Mouse (Mus musculus): ENCODE results near the gene Hmgb3. TPM values are rescaled to one million over a fixed set of nuclear protein-coding genes. Genes with fewer than 3 reads are reported as not detected.
A peak's percentile ranks its signal among the peaks of the same experiment; 100 is the strongest.

Hmgb3 gene
- polyA plus RNA-seq, 1 experiment from 2014 or later: 148 TPM

DNA sequence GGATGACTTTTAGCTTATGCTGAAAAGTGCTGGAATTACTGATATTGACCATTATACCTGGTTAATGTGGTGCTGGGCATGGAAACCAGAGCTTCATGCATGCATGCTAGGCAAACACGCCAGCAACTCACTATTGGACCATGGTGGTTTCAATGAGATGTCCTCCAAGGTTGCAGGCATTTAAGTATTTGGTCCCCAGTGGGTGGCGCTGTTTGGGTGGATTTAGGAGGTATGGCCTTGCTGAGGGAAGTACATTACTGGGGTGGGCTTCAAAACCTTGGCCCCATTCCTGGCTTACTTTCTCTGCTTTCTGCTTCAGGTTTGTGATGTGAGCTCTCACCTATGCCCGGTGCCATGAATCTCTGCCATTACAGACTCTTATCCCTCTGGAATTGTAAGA is 23.1 kb upstream of the Hmgb3 start:
- WGBS (ENCODE audit: insufficient replicate concordance): 47% methylated on average over 3 of the region's 3 CpGs
- no peak overlapping the region for H3K4me2 ChIP-seq (ENCODE audit: low read depth, low read length)
- no peaks in the 10 kb centered on the region for H3K36me3 ChIP-seq (ENCODE audit: control insufficient read depth, insufficient read depth)
- no peaks in the 10 kb centered on the region; the same call in 1 of the 2 replicates for H3K27me3 ChIP-seq (ENCODE audit: control insufficient read depth, insufficient read depth, low read depth, low read length)
- H3K4me1 ChIP-seq (ENCODE audit: control insufficient read depth, low read depth, low read length): no peaks in the 10 kb centered on the region
- ATAC-seq (ENCODE audit: low read depth): no peak
- no peak overlapping the region for H3K4me3 ChIP-seq (ENCODE audit: low read depth, low read length)
- no peaks in the 10 kb centered on the region for H3K9me3 ChIP-seq (replicated peaks; ENCODE audit: control insufficient read depth, low read length)
- no peak overlapping the region for H3K27ac ChIP-seq (ENCODE audit: low read length)
- no peak overlapping the region for H3K9ac ChIP-seq (ENCODE audit: low read depth, low read length)

DNA sequence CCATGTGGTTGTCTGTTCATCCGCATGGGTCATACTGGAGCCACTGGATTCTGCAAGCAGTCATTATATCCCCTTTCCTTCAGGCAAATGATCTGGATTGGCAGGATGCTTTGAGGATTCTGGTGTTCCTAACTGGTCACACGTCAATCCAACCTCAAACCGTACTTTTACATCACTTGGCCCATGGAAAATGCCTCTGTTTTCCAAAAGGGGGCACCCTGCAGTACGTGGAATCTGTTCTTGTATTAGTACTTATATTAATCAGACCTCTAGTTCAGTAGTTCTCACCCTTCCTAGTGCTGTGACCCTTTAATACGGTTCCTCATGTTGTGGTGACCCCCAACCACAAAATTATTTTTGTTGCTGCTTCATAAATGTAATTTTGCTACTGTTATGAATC is 21.6 kb upstream of the Hmgb3 start:
- H3K9me3 ChIP-seq (replicated peaks; ENCODE audit: control insufficient read depth, low read length): no peaks in the 10 kb centered on the region
- H3K9ac ChIP-seq (ENCODE audit: low read depth, low read length): no peak overlapping the region
- H3K27me3 ChIP-seq (ENCODE audit: control insufficient read depth, insufficient read depth, low read depth, low read length): no peaks in the 10 kb centered on the region; the same call in 1 of the 2 replicates
- no peak overlapping the region for H3K4me2 ChIP-seq (ENCODE audit: low read depth, low read length)
- no peak overlapping the region for H3K4me3 ChIP-seq (ENCODE audit: low read depth, low read length)
- H3K27ac ChIP-seq (ENCODE audit: low read length): no peak overlapping the region
- ATAC-seq (ENCODE audit: low read depth): no peak
- H3K36me3 ChIP-seq (ENCODE audit: control insufficient read depth, insufficient read depth): no peaks in the 10 kb centered on the region
- WGBS (ENCODE audit: insufficient replicate concordance): 55% methylated on average over 5 of the region's 5 CpGs
- H3K4me1 ChIP-seq (ENCODE audit: control insufficient read depth, low read depth, low read length): no peaks in the 10 kb centered on the region

DNA sequence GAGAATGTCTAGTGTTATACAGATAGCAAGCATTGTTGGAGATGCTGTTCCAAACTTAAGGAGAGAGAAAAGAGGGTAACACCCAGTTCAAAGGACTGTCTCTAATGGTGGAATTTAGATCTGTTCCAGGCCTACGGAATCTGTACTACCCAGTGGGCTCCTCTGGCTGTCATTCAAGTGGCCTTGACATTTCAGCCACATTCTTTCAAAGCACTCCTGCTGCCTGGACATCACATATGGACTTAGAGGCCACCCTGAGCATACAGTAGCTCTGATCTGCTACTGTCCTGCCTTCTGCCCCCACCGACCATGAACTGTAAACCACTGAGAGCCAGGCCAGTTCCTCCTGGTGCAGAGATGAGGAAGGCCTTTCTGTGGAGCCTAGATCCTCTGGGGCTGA is 17.9 kb upstream of the Hmgb3 start:
- no peak overlapping the region for H3K4me2 ChIP-seq (ENCODE audit: low read depth, low read length)
- no peak overlapping the region for H3K27ac ChIP-seq (ENCODE audit: low read length)
- H3K36me3 ChIP-seq (ENCODE audit: control insufficient read depth, insufficient read depth): no peaks in the 10 kb centered on the region
- no peaks in the 10 kb centered on the region for H3K9me3 ChIP-seq (replicated peaks; ENCODE audit: control insufficient read depth, low read length)
- peaks cover 11% of the 10 kb centered on the region for H3K4me1 ChIP-seq (ENCODE audit: control insufficient read depth, low read depth, low read length)
- 55% methylated on average over 2 of the region's 2 CpGs for WGBS (ENCODE audit: insufficient replicate concordance)
- no peak overlapping the region for H3K4me3 ChIP-seq (ENCODE audit: low read depth, low read length)
- no peak overlapping the region for H3K9ac ChIP-seq (ENCODE audit: low read depth, low read length)
- no peaks in the 10 kb centered on the region for H3K27me3 ChIP-seq (ENCODE audit: control insufficient read depth, insufficient read depth, low read depth, low read length)
- no peak for ATAC-seq (ENCODE audit: low read depth)

DNA sequence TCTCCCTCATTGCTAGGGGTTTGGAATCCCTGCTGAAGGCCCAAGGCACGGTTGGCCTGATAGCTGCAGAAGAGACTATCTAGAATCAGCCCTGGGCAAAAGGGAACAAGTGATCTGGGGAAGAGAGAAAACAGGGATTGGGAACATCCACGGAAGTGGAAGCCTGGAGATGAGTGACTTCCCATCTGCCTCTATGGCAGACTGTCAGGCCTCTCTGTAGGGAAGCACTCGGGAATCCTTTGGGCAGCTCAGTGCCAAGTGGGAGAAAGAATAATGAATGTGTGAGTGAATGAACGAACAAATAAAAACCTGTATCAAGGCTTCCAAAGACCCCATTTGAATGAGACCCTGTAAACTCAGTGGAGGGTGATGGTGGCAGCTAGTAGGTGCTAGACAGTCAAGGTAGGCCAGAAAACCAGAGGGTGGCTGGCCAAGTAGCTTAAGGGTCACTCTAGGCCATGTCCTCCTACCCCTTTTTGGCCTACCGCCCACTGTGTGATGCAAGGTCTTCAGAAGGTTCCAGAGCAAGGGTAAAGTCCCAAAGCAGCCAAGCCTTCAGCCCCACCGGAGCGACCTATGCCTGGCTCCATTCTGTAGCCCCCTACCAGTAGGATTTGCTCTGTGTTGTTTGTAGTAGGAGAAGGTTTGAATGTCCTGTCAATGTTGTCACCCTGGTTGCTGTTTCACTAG is 14.8 kb upstream of the Hmgb3 start:
- Histone ChIP-seq H3K4me2 (ENCODE audit: low read depth, low read length) (no peak overlapping the region), H3K27ac (ENCODE audit: low read length) (no peak overlapping the region), H3K9me3 (replicated peaks; ENCODE audit: control insufficient read depth, low read length) (no peaks in the 10 kb centered on the region), H3K4me3 (ENCODE audit: low read depth, low read length) (no peak overlapping the region), H3K4me1 (ENCODE audit: control insufficient read depth, low read depth, low read length) (peaks cover 28% of the 10 kb centered on the region), H3K36me3 (ENCODE audit: control insufficient read depth, insufficient read depth) (no peaks in the 10 kb centered on the region), H3K27me3 (ENCODE audit: control insufficient read depth, insufficient read depth, low read depth, low read length) (no peaks in the 10 kb centered on the region), H3K9ac (ENCODE audit: low read depth, low read length) (no peak overlapping the region)
- WGBS (ENCODE audit: insufficient replicate concordance): 62% methylated on average over 7 of the region's 7 CpGs
- ATAC-seq (ENCODE audit: low read depth): no peak

DNA sequence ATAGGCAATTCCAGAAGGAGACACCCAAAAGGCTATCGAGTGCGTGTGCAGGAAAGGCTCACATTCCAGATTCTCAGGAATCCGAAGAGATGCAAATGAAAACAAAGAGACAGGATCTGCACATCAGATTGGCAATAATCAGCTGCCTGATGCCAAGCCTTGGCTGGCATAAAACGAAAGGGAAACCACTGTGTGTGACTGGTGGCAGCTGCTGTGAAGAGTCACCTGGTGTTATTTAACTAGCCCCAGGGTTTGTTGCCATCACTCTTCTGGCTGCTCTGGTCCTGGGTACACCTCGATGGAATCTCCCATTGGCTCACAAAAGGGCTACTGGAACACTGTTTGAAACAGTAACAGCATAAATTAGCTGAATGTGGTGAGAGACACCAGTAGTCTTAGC is 11.0 kb upstream of the Hmgb3 start:
- Histone ChIP-seq H3K27me3 (ENCODE audit: control insufficient read depth, insufficient read depth, low read depth, low read length) (no peaks in the 10 kb centered on the region), H3K9me3 (replicated peaks; ENCODE audit: control insufficient read depth, low read length) (no peaks in the 10 kb centered on the region), H3K9ac (ENCODE audit: low read depth, low read length) (0 out of 2 replicates have a peak overlapping the region, but pooled peaks have one; percentile 4), H3K4me1 (ENCODE audit: control insufficient read depth, low read depth, low read length) (peaks cover 28% of the 10 kb centered on the region), H3K4me3 (ENCODE audit: low read depth, low read length) (0 out of 2 replicates have a peak overlapping the region, but pooled peaks have one; percentile 11), H3K27ac (ENCODE audit: low read length) (peak overlapping the region; percentile 89), H3K4me2 (ENCODE audit: low read depth, low read length) (peak overlapping the region; percentile 54), H3K36me3 (ENCODE audit: control insufficient read depth, insufficient read depth) (no peaks in the 10 kb centered on the region)
- ATAC-seq (ENCODE audit: low read depth): no peak
- 33% methylated on average over 5 of the region's 5 CpGs for WGBS (ENCODE audit: insufficient replicate concordance)

DNA sequence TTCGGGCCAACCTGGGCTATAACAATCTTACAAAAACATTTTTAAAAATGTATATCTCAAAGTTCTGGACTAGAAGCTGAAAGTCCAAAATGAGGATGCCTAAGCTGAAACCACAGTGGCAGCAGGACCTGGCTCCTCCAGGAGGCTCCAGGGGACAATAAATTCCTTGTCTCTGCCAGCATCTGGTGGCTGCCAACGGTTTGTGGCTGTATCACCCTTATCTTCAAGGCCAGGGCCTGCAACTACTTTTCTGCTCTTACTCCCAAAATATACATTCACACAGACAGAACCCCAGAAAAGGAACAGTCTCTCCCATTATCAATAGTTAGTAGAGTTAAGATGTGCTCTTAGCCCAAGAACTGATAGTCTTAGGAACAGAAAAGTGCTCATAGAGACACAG is 10.6 kb upstream of the Hmgb3 start:
- Histone ChIP-seq H3K9ac (ENCODE audit: low read depth, low read length) (peak overlapping the region; percentile 18; the same call in 1 of the 2 replicates), H3K27me3 (ENCODE audit: control insufficient read depth, insufficient read depth, low read depth, low read length) (no peaks in the 10 kb centered on the region), H3K27ac (ENCODE audit: low read length) (peak overlapping the region; percentile 89), H3K36me3 (ENCODE audit: control insufficient read depth, insufficient read depth) (no peaks in the 10 kb centered on the region), H3K4me1 (ENCODE audit: control insufficient read depth, low read depth, low read length) (peaks cover 28% of the 10 kb centered on the region), H3K4me3 (ENCODE audit: low read depth, low read length) (0 out of 2 replicates have a peak overlapping the region, but pooled peaks have one; percentile 11), H3K9me3 (replicated peaks; ENCODE audit: control insufficient read depth, low read length) (no peaks in the 10 kb centered on the region), H3K4me2 (ENCODE audit: low read depth, low read length) (peak overlapping the region; percentile 54)
- ATAC-seq (ENCODE audit: low read depth): peak; percentile 89
- WGBS (ENCODE audit: insufficient replicate concordance): 37% methylated on average over 2 of the region's 2 CpGs

DNA sequence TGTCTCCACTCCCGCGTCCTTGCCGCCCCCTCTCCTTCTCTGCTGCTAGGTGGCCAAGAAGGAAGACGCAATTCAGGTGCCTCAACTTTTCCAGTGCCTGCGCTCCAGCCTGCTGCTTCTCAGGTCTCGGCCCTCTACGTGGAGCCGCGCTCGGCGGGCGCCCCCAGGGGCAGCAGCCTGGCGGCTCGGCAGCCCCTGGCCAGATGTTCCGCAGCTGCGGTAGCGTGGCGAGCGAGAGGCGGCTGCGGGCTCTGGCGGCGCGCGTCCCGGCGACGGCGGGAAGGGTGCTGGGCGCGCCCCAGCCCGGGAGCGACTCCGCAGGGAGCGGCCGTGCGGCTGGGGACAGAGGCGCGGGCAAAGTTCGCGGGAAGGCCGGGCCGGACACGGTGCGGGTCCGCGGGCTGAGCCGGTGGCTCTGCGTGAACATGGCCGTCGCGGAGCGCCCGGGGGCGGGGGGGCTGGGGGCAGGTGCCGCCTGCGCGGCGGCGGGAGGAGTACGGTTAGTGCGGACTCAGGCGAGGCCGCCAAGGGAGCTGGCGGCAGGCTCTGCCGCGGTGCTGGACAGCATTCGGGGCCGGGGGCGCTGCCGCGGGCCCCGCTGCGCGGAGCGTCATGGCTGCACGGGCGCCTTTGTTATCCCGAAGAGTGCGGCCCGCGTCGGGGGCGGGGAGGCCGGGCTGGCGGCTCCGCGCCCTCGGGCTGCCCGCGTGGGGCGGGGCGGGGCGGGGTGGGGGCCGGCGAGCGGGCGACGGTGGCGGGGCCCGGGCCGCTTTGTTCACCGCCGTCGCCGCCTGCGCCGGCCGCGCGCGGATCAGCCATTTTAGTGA is 610 bp downstream of the Hmgb3 start:
- Histone ChIP-seq H3K36me3 (ENCODE audit: control insufficient read depth, insufficient read depth) (peaks cover 3% of the 10 kb centered on the region), H3K4me2 (ENCODE audit: low read depth, low read length) (peak overlapping the region; percentile 76), H3K4me3 (ENCODE audit: low read depth, low read length) (peak overlapping the region; percentile 80), H3K27ac (ENCODE audit: low read length) (peak overlapping the region; percentile 88), H3K9ac (ENCODE audit: low read depth, low read length) (peak overlapping the region; percentile 86), H3K4me1 (ENCODE audit: control insufficient read depth, low read depth, low read length) (peaks cover 3% of the 10 kb centered on the region), H3K9me3 (replicated peaks; ENCODE audit: control insufficient read depth, low read length) (no peaks in the 10 kb centered on the region), H3K27me3 (ENCODE audit: control insufficient read depth, insufficient read depth, low read depth, low read length) (no peaks in the 10 kb centered on the region)
- WGBS (ENCODE audit: insufficient replicate concordance): 20% methylated on average over 58 of the region's 112 CpGs
- peak; percentile 72 for ATAC-seq (ENCODE audit: low read depth)

DNA sequence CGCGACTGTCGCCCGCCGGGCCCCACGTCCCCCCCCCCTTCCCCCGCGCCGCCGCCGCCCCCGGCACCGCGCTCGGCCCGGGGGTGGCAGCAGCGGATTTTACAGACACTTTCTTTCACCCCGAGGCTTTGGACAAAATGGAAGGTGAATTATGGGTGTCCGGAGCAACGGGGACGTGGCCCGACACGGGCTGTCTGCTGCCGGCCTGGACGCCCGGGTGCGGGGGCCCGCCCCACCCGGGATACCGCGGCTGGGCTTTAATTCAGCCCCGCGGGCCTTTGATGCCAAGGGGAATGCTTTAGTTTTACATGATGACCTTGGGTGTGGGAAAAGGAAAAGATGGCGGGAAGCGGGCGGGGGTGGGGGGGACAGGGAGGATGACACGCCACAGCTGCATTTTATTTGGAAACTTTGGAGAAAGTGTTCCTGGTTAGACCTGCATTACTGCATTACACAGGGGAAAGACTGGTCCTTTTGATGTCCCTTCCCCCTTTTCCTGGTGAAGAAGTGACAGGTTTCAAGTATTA is 1.3 kb downstream of the Hmgb3 start:
- no peaks in the 10 kb centered on the region for H3K27me3 ChIP-seq (ENCODE audit: control insufficient read depth, insufficient read depth, low read depth, low read length)
- peak overlapping the region; percentile 88 for H3K27ac ChIP-seq (ENCODE audit: low read length)
- peak overlapping the region; percentile 76 for H3K4me2 ChIP-seq (ENCODE audit: low read depth, low read length)
- WGBS (ENCODE audit: insufficient replicate concordance): 16% methylated on average over 20 of the region's 37 CpGs
- H3K9me3 ChIP-seq (replicated peaks; ENCODE audit: control insufficient read depth, low read length): no peaks in the 10 kb centered on the region
- no peak for ATAC-seq (ENCODE audit: low read depth)
- H3K4me3 ChIP-seq (ENCODE audit: low read depth, low read length): peak overlapping the region; percentile 80
- H3K9ac ChIP-seq (ENCODE audit: low read depth, low read length): peak overlapping the region; percentile 86
- H3K36me3 ChIP-seq (ENCODE audit: control insufficient read depth, insufficient read depth): peaks cover 3% of the 10 kb centered on the region
- peaks cover 3% of the 10 kb centered on the region for H3K4me1 ChIP-seq (ENCODE audit: control insufficient read depth, low read depth, low read length)

DNA sequence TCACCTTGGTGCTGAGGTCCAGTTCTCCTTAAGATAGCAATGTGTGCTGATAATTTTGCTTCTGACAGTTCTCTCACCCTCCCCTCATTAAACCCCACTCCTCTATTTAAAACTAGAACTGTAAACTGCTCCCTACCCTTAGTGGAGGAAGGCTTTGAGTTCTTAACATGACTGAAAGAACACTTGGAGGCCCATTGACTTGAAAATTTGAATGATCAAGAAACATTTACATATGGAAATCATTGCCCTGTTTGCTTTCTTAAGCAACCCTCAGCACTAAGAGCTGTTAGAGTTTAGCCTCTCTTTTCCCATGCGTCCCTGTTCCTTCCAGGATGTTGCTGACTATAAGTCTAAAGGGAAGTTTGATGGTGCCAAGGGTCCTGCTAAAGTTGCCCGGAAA is 3.6 kb downstream of the Hmgb3 start:
- 82% methylated on average over 2 of the region's 2 CpGs for WGBS (ENCODE audit: insufficient replicate concordance)
- Histone ChIP-seq H3K4me2 (ENCODE audit: low read depth, low read length) (no peak overlapping the region), H3K9ac (ENCODE audit: low read depth, low read length) (no peak overlapping the region), H3K27ac (ENCODE audit: low read length) (no peak overlapping the region), H3K4me1 (ENCODE audit: control insufficient read depth, low read depth, low read length) (peaks cover 3% of the 10 kb centered on the region), H3K36me3 (ENCODE audit: control insufficient read depth, insufficient read depth) (peaks cover 3% of the 10 kb centered on the region), H3K27me3 (ENCODE audit: control insufficient read depth, insufficient read depth, low read depth, low read length) (no peaks in the 10 kb centered on the region), H3K4me3 (ENCODE audit: low read depth, low read length) (no peak overlapping the region), H3K9me3 (replicated peaks; ENCODE audit: control insufficient read depth, low read length) (no peaks in the 10 kb centered on the region)
- ATAC-seq (ENCODE audit: low read depth): no peak

Data from liver, embryonic 16.5 days (tissue).